Mouse (Mus musculus) retina, embryonic 14.5 days (tissue): ENCODE results near the gene Araf.
A peak's percentile ranks its signal among the peaks of the same experiment; 100 is the strongest.

Experiments used
- DNase-seq: peaks from one replicate; pipeline ENCODE4 v3.0.0-alpha.2; 2015; ENCODE audit warnings: low spot score

Gene Araf

DNA sequence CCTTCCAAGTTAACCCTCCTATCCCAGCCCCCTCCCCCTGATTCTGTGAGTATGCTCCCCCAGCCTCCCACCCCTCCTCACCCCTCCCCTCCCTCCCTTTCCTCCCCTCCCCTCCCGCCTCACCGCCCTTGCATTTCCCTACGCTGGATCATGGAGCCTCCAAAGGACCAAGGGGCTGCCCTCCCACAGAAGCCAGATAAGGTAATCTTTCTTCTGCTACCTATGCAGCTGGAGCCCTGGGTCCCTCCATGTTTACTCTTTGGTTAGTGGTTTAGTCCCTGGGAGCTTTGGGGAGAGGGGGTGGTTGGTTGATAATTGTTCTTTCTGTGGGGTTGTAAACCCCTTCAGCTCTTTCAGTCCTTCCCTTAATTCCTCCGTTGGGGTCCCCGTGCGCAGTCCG lies at the start of gene Araf:
TSS of gene Araf (plus strand) at position 134 of the 400 bp plus-strand sequence.
- DNase-seq = peak; percentile 36

DNA sequence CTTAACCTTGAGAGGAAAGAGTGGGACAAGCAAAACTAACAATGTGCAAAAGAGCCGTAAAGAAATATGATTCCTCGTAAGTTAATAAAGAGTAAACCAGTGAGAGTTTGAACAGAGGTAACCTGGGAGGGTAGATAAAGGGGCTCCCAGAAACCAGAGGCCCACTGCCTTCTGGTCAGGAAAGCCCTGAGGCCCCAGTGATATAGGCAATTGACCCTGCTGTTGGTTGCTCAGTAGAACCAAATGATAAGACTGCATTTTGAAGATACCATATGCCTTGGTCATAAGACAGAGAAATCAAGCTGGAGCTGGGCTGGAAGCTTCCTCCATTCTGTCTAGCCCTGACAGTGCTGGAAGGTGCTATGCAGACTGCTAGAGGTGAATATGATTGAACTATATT lies 48.8 kb upstream of the Araf start:
- DNase-seq = no peak

DNA sequence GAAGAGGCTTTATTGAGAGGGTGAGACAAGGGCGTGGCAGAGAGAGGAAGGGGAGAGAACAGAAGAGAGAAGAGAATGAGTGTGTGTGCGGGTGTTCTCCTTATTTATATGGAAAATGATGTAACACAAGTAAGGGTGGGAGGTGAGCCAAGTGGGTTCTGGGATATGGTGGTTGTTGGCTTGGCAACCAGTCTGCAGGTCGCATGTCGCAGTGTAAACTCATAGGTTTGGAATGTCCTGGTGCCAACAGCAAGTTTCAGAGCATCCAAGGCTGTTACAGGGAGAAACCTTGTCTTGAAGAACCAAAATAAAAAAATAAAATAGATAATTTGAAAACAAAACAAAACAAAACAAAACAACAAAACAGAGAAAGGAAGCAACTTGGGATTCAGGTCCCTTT lies 36.4 kb upstream of the Araf start:
- DNase-seq = no peak

DNA sequence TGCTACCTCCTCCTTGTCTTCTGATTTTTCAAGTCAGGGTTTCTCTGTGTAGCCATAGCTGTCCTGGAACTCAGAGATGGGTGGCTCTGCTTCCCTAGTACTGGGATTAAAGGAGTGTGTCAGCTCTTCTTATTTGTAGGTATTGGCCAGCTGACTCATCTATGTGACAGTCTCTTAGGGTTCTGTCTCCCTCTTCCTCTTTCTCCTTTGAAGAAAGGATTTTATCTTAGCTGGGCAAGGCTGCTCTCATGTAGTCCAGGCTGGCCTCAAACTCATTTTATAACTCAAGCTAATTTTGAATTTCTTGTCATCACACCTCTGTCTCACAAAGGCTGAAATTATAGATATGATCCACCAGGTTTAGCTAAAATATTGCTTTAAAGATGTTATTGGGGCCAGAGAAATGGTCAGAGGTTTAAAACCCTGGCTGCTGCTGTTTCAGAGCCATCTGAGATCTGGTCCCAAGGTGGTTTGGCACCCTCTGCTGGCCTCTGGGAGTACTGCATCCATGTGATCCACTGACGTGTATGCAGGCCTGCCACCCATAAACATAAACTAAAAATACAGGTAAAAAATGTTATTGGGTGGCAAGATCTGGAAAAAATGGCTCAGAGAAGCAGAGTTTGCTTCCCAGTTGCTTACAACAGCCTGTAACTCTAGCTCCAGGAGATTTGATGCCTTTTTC lies 26.8 kb upstream of the Araf start:
- DNase-seq = peak; percentile 87

DNA sequence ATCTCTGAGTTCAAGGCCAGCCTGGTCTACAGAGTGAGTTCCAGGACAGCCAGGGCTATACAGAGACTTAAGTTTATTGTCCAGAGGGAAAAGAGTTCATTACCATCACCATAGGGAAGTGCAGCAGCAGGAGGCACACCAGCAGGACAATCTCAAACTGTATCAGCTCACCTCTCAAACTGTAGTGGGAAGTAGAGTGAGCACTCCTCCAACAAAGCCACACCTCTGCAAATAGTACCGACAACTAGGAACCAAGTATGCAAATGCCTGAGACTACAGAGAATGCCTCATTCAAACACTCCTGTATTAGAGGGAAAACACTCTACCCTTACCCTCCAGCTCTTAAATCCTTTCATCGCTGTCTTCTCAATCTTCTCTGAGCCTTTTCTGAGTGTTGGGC lies 25.9 kb upstream of the Araf start:
- DNase-seq = no peak

DNA sequence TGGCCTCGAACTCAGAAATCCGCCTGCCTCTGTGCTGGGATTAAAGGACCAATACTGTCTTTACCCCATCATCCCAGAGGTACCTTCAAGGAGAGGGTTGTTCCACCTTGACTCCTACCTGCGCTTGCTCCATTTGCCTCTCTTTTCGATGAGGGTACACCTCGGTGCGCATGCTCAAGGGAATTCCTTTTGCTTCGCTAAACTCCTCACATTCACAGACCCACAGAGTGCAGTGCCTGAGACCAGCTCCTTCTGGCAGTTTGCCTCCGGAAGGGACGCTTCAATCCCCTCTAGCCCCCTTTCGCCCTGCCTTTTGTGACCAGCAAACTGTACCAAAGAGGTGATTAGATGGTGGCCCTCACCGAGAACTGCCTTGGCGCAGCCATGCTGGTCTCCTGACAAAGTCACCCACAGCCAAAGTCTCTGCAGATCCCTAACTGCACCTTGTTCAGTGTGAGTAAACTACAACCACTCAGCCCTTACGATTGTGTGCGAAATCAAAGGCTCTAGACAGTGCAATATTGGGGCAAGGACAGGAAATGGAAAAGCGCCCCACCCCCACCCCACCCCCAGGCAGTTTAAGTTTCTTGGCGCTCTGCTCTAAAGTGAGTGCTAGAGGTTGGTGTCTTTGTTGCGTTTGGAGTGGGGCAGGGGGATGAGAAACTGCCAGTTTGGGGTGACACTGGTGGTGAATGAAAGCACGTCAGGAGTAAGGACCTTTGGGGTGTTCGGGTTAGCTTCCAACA lies 22.2 kb upstream of the Araf start:
- DNase-seq = no peak

DNA sequence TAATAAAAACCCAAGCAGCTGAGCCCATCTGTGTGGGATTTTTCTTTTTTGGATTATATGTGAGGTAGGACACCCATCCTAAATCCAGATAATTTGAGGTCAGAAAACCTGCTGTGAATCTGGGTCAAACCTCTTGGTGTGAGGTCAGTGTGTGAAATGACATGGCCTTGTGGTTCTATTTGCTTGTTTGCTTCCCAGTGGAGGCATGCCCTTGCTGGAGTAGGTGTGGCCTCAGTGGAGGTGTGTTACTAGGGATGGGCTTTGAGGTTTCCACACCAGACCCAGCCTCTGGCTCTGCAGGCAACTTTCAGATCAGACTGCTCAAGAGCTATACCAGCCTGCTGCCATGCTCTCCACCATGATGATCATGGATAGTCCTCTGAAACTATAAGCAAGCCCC lies 20.0 kb upstream of the Araf start:
- no peak for DNase-seq

DNA sequence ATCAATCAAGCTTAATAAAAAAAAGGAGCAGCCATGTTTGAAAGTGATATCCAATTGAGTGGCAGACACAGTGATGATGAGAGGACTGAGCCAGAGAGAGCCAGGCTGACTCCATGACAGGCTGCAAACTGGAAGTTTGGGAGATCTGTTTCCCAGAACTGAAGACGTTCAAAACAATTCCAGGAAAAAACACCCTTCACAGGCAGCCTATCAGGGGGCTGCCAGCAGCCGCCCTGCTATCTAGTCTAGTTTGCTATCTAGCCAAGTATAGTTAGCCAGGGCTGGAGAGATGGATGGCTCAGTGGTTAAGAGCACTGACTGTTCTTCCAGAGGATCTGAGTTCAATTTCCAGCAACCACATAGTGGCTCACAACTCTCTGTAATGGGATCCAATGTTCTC lies 10.3 kb upstream of the Araf start:
- DNase-seq = no peak

DNA sequence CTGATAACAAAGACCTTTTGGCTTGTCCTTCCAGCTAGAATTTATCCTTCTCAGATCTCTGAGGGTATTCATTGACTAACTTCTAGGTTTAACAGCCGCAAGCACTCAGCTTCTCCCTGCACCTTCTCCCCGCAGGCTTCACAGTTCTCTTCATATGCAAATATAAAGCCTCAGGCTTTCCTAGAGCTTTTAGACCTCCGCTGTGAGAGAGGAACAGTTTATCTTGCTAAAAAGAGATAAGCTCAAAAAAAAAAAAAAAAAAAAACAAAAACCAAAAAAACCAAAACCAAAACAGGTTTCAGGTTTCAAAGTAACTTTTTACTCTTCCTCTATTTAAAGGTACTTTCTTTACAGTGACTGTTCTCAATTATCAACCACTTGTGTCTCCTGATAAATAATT lies 5.2 kb upstream of the Araf start:
- DNase-seq = no peak

DNA sequence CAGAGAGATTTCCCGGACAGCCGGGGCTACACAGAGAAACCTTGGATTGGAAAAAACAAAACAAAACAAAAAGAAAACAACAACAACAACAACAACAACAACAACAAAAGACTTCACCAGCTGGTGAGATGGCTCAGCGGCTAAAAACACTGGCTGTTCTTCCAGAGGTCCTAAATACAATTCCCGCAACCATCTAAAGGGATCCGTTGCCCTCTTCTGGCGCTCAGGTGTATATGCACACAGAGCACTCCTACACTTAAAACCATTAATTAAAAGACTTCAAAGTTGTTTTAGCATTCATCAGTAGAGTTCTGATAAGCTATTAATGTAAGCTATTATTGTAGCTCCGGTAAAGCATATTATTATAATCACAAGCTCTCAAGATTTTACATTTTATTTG lies 4.4 kb upstream of the Araf start:
- DNase-seq = peak; percentile 5

DNA sequence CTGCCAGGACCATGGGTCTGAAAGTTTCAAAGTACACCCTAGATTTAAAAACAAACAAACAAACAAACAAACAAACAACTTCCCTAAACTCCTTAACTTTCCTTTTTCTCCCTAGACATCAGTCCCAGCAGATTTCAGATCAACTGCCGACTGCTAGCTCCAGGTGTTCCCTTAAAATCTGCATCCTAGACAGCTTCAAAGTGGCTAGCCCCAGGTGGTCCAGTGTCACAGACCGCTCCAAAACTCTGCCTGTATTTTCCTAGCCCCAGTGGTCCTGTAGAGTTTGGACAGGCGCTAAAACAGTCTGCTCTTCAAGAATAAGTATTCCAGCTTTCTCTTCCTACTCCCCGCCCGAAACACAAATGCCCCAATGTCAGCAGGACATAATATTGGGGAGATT lies 3.4 kb upstream of the Araf start:
- DNase-seq = no peak

DNA sequence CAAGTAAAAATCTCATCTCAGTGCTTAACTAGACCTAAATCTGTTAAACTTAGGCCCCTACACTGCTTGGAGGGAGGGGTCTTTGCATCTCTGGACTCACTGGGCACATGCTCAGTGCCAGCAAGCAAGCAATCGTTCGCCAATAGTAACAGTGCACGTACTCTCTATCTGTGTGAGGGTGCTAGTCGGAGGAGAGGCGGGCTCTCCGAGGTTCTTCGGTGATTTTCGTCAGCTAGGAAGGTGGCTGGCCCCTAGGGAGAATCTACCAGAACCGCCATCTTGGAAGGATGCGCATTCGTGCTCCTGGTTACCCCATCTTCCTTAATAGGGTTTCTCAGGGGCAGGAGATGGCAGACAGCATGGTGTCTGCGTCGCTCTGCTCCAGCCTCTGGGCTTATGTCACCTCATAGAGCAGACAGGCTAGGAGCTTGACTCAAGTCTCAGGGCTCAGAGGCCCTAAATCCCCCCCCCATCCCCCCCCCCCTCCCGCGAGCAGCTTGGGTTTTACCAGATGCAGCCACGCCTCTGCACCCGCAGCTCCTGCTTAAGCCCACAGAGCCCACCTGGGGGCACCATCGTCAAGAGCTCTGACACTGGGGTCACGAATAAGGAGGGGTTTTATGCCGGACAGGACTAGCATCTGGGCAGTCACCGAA lies 655 bp downstream of the Araf start:
- DNase-seq = peak; percentile 83

DNA sequence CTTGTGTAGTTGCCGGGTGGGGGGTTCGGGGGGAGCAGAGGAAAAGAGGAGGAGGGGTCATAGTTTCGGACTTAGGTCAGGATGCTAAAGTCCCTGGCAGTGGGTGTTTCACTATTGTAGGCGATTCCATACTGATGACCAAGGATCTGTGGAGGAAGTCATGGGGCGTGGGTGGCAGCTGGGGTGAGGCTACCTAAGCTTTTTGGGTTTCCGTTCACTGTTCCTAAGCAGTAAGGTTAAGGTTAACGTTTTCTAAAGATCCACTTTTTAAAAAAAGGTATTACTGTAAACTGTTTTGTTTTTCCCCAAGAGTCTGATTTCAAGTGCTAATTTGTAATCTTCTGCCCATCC lies 1.2 kb downstream of the Araf start:
- no peak for DNase-seq

DNA sequence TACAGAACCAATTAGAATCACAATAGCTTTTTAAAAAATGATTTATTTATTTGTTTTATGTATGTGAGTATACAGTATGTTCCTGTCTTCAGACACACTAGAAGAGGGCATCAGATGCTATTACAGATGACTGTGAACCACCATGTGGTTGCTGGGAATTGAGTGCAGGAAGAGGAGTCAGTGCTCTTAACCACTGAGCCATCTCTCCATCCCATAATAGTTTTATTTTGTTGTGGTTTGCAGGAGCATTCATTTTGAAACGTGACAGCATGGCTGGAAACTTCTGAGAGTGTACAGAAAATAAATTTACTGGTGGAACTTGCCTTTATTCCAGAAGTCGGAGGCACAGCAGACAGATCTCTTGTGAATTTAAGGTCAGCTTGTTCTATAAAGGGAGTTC lies 3.8 kb downstream of the Araf start:
- no peak for DNase-seq

DNA sequence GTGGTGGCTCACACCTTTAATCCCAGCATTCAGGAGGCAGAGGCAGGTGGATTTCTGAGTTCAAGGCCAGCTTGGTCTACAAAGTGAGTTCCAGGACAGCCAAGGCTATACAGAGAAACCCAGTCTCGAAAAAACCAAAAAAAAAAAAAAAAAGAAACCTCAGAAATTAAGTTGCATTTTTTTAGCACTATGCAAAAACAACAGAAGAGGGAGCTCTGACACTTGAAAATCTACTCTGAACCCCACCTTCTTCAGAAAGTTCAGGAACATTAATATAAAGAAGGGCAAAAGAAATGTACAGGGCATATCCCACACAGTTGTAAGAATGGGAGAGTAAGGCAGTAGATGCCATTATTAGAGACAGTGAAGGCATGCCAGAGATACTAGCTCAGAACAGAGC lies 6.7 kb downstream of the Araf start:
- peak; percentile 5 for DNase-seq

DNA sequence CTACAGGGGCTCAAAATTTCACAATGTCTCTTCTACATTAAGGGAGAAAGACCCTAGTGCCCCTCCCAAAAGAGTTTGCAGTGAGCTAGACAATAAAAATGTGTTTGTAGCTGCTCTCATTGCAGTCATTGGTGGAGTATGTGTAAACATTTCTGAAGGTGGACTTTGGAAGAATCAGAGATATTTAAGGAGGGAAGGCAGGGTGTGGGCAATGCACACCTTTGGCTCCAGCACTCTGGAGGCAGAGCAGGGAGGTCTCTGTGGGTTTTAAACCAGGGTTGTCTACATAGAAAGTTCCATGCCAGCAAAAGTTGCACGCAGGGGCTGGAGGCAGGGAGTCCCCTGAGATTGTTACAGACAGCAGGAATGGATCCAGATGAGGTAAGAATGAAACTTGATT lies 8.7 kb downstream of the Araf start:
- DNase-seq = no peak

DNA sequence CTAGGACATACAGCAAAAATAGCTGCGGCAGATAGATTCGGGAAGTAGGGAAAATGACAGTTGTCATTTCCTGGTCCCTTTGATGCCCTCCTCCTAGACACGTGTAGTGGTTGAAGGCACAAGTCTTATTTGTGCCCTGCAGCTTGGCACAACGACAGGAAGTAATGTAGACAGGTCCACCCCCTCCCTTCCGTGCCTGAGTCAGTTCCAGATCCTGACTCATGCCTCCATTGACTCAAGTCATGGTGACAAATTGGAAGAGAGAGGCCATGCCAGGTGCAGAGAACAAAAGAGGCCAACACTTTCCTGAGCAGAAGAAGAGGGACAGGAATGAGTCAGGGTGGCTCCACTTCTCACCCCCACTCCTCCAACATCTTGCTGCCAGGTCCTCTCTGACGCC lies 19.4 kb downstream of the Araf start:
- DNase-seq = no peak

DNA sequence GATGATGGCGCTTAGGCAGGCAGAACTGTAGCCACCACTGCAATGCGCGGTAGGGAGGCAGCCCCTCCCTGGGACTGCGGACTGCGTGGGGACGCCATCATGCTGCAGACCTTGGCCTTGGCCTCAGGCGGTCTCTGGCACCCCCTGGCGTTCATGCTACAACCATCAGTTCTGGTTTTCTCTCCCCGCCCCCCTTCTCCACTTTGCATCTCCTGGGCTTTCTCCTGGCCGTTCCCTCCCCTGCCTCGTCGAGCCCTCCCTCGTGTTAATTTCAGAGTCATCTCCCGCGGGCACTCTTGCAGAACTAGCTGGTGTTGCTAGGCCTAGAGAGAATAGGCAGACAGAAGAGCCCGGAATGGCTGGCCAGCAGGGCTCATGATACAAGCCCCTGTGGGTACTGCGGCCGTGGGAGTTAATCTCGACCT lies 21.6 kb downstream of the Araf start:
- peak; percentile 87 for DNase-seq

DNA sequence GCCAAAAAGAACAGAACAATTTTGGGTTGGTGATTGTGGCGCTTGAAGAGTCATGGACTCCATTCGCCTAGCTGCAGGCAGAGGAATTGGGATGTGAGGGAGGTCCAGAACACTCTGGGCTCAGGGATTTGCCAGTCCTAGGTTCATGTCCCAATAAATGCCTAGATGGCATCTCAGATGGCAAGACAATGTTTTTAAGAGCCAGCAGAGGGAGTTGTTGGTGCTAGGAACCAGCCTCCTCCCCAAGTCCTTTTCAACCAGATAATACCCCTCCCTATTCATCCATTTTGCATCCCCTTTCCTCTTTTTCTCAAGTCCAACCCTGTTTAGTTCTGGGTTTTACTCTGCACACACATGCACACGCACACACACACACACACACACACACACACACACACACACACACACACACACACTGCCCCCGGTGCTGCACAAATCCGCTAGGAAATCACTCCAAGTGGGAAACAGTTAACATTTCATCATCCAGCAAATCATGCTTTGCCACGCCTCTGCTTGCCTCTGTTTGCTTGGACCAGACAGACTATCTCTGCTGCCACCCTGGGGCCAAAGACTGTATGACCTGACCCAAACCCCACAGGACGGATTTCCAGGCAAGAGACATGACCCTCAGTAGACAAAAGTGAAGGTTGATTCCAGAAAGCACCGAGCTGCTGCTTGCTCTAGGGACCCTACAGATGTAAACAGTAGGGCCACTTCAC lies 22.3 kb downstream of the Araf start:
- peak; percentile 67 for DNase-seq

DNA sequence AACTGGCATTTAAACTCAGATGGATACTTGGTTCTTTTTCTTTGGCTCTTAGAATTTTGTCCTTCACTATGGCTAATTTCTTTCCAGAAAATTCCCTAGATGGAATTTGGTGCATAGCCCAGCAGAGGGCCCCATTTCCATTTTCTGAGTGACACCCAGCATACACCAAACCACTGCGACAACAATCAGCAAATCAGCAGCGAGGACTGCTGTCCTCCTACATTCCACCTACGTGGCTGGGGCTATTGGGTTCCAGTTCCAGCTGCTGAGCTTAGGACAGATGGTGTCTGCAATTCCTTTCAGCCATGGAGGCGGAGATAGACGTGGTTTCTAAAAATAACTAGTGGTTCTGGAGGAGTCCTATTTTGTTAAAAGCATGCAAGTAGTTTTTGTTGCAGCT lies 31.3 kb downstream of the Araf start:
- peak; percentile 58 for DNase-seq

DNA sequence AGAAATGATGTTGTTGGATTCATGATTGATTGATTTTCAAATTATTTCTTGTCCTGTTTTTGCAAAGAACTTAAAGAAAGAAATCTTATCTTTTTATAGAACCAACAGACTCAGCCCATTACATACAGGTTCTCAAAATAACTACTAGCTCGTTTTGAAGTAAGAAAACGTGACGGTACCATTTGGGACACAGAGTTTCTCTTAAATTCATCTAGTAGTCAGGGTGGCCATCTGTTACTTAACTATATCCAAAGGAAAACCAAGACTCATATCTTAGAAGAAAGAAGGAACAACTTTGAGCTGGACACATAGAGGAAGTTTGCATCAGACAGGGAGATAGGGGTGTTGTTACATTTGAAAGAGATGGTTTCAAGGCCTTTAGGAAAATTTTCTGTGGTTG lies 49.6 kb downstream of the Araf start:
- no peak for DNase-seq

DNA sequence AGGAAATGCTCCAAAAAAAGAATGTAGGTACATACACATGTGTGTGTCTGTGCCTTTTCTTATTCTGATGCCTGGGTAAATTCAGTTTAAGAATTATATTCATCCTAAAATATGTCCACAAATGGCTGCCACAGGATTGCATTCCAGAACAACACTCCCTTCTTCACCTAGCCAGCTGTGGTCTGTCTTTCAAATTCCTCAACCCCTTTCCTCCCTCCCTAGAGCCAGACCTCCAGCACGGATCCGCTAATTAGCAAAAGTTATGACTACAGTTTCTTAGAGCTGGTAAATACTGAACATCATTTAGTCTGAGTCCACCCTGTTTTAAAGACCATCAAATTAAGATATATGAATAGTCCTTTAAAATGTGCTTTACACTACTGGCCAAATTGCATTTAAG lies 50.2 kb downstream of the Araf start:
- no peak for DNase-seq
